Comparison of ENCODE assay signal across 9 mouse cellular contexts in the genomic region with DNA sequence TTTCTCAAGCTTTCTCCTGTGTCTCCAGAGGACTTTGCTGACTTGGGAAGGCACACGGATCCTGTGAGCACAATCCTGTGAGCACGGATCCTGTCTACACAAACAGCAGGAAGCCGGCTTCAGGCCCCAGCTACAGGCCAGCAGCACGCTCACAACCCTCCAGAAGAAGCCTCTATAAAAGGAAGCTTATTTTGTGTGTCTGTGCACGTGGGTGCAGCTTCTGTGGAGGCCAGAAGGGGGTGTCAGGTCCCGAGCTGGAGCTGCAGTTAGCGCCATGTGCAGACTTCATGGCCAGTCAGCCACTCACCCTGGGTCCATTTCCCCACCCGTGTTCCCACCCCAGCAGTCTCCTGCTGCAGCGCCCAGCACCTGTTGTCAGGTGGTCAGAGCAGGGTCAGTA. TPM values are rescaled to one million over a fixed set of nuclear protein-coding genes. Genes with fewer than 3 reads are reported as not detected.
DNase-seq lines count a peak whose midpoint lies in the region; ATAC-seq and TF ChIP-seq lines count a peak whose summit lies in the region.
"Had no signal": no experiment of that assay in that cellular context is flagged by ENCODE, and none has a peak within 500 bp of the region (broad histone marks: within the 10 kb centered on the region; RNA-seq: fewer than 3 reads in every experiment).

No protein-coding gene starts in this region.

- no peak overlapping the region for H3K4me3 ChIP-seq in lung, embryonic 15.5 days
- H3K4me3 ChIP-seq in lung, adult 2 months (replicated peaks; ENCODE audit: extremely low read depth, low read depth, low read length) = no peak overlapping the region
- H3K4me3 ChIP-seq in intestine, embryonic 15.5 days (replicated peaks) = no peak overlapping the region
- H3K4me3 ChIP-seq in stomach, embryonic 14.5 days (ENCODE audit: low read depth, low read length) = no peak overlapping the region

- peak overlapping the region; percentile 92 for H3K27ac ChIP-seq in lung, embryonic 15.5 days
- H3K27ac ChIP-seq in intestine, embryonic 15.5 days = peak overlapping the region; percentile 84; the same call in 1 of the 2 replicates
- peak overlapping the region; percentile 87 for H3K27ac ChIP-seq in stomach, embryonic 14.5 days (ENCODE audit: low read length)

- H3K36me3 ChIP-seq in lung, embryonic 15.5 days = no peaks in the 10 kb centered on the region
- H3K36me3 ChIP-seq in intestine, embryonic 15.5 days = no peaks in the 10 kb centered on the region; the same call in 1 of the 2 replicates
- no peaks in the 10 kb centered on the region for H3K36me3 ChIP-seq in stomach, embryonic 14.5 days (ENCODE audit: control insufficient read depth, insufficient read depth, low read length)

- H3K9me3 ChIP-seq in lung, embryonic 15.5 days = no peaks in the 10 kb centered on the region
- no peaks in the 10 kb centered on the region for H3K9me3 ChIP-seq in intestine, embryonic 15.5 days
- no peaks in the 10 kb centered on the region for H3K9me3 ChIP-seq in stomach, embryonic 14.5 days (ENCODE audit: control insufficient read depth, low read depth, low read length)

- no peak for ATAC-seq in lung, embryonic 15.5 days (ENCODE audit: borderline replicate concordance, extremely low read depth, low FRiP score, low TSS enrichment)
- no peak for ATAC-seq in intestine, embryonic 15.5 days
- ATAC-seq in stomach, embryonic 14.5 days (ENCODE audit: insufficient number of reproducible peaks, insufficient read depth, low FRiP score, low read depth) = no peak
- no peak for ATAC-seq in CD4-positive, CD25-positive, alpha-beta regulatory T cell, adult 4 months

- 89% methylated on average over 9 of the region's 9 CpGs for WGBS in lung, embryonic 15.5 days
- 93% methylated on average over 9 of the region's 9 CpGs for WGBS in lung, adult 2 months
- WGBS in intestine, embryonic 15.5 days = 86% methylated on average over 9 of the region's 9 CpGs
- WGBS in stomach, embryonic 14.5 days = 92% methylated on average over 9 of the region's 9 CpGs

- H3K4me2 ChIP-seq in lung, embryonic 15.5 days = no peak overlapping the region
- H3K4me2 ChIP-seq in intestine, embryonic 15.5 days (replicated peaks) = no peak overlapping the region; the same call in 1 of the 2 replicates
- no peak overlapping the region for H3K4me2 ChIP-seq in stomach, embryonic 14.5 days (replicated peaks; ENCODE audit: low read depth, low read length)

- peaks cover 24% of the 10 kb centered on the region for H3K27me3 ChIP-seq in lung, embryonic 15.5 days
- H3K27me3 ChIP-seq in intestine, embryonic 15.5 days (replicated peaks) = peaks cover 10% of the 10 kb centered on the region
- H3K27me3 ChIP-seq in stomach, embryonic 14.5 days (ENCODE audit: control insufficient read depth, insufficient read depth, low read length) = no peaks in the 10 kb centered on the region

- peak; percentile 51 to 59 for DNase-seq in cerebellum, postnatal 10 days
- no peak for DNase-seq in cerebellum, postnatal 4 days (ENCODE audit: low spot score in 2 of 2)
- no peak for DNase-seq in lung, adult 2 months
- no peak for DNase-seq in adrenal gland, postnatal 10 days

- no peak for TF ChIP-seq POLR2A in lung, adult 2 months (IDR thresholded peaks at IDR 0.05; ENCODE audit: borderline replicate concordance, extremely low read depth, low read depth, low read length)

- peaks cover 78% of the 10 kb centered on the region for H3K4me1 ChIP-seq in lung, embryonic 15.5 days
- peaks cover 16% of the 10 kb centered on the region for H3K4me1 ChIP-seq in lung, adult 2 months (ENCODE audit: control insufficient read depth, insufficient read depth, low read length)
- H3K4me1 ChIP-seq in intestine, embryonic 15.5 days (replicated peaks) = peaks cover 59% of the 10 kb centered on the region
- peaks cover 59% of the 10 kb centered on the region for H3K4me1 ChIP-seq in stomach, embryonic 14.5 days (ENCODE audit: control insufficient read depth, insufficient read depth, low read length)

- no peak overlapping the region for H3K9ac ChIP-seq in lung, embryonic 15.5 days
- H3K9ac ChIP-seq in intestine, embryonic 15.5 days = no peak overlapping the region
- H3K9ac ChIP-seq in stomach, embryonic 14.5 days (replicated peaks; ENCODE audit: low read depth, low read length) = no peak overlapping the region

- TF ChIP-seq CTCF in lung, adult 2 months (IDR thresholded peaks at IDR 0.05; ENCODE audit: insufficient read depth, low read length) = no peak

RNA-seq across cellular contexts. Expression of gene Ptprs, which starts 7.9 kb away (rescaled TPM):
- polyA plus RNA-seq in lung, embryonic 15.5 days (2015; fragmentation: Nextera tagmentation; extraction: Ambion mirVana) = 73.4 and 77.9 TPM in 2 replicates
- 128 and 171 TPM in 2 replicates for polyA plus RNA-seq in lung, adult 2 months (2012; rRNA removed)
- polyA plus RNA-seq in intestine, embryonic 15.5 days (2015; fragmentation: Nextera tagmentation; extraction: Ambion mirVana) = 56.3 and 56.8 TPM in 2 replicates
- polyA plus RNA-seq in stomach, embryonic 14.5 days (2014; fragmentation: Nextera tagmentation; extraction: Ambion mirVana) = 111 and 115 TPM in 2 replicates
- polyA plus RNA-seq in CD4-positive, CD25-positive, alpha-beta regulatory T cell, adult 4 months (2017; shearing (Covaris generic)) = 1 to 10 TPM; 5.5 to 8.9 TPM
- total RNA-seq in adrenal gland, postnatal 10 days (2021) = 100 to 1,000 TPM in 1 of 2 experiments, 10 to 100 TPM in 1; 77.1 to 106 TPM

RNA-seq across cellular contexts. Expression of gene Znrf4, which starts 43.9 kb away (rescaled TPM):
- not detected in 2 replicates for polyA plus RNA-seq in lung, embryonic 15.5 days (2015; fragmentation: Nextera tagmentation; extraction: Ambion mirVana)
- polyA plus RNA-seq in lung, adult 2 months (2012; rRNA removed) = 0.17 and 0.22 TPM in 2 replicates
- polyA plus RNA-seq in intestine, embryonic 15.5 days (2015; fragmentation: Nextera tagmentation; extraction: Ambion mirVana) = not detected in 2 replicates
- polyA plus RNA-seq in stomach, embryonic 14.5 days (2014; fragmentation: Nextera tagmentation; extraction: Ambion mirVana) = not detected in 2 replicates
- not detected for polyA plus RNA-seq in CD4-positive, CD25-positive, alpha-beta regulatory T cell, adult 4 months (2017; shearing (Covaris generic))
- total RNA-seq in adrenal gland, postnatal 10 days (2021) = not detected
- total RNA-seq: gastrocnemius, postnatal 4 days had no signal

Comparison
In these comparisons a context has a peak if more than half of its experiments do, and no peak if none do; other contexts are left out.
1. DNase-seq: peak in cerebellum, postnatal 10 days (2 of 2); none in cerebellum, postnatal 4 days (0 of 2), lung, adult 2 months (single experiment) and adrenal gland, postnatal 10 days (single experiment).
2. Peak in every context shown above with its lines, with median percentiles within 50 percentile points of each other: H3K27ac ChIP-seq.